Comparison of ENCODE assay signal across 8 mouse cellular contexts in genomic region chr11:75678747-75679438, GRCm38 (mm10). TPM values are rescaled to one million over a fixed set of nuclear protein-coding genes. Genes with fewer than 3 reads are reported as not detected.
DNase-seq lines count a peak whose midpoint lies in the region; ATAC-seq and TF ChIP-seq lines count a peak whose summit lies in the region.

TSS of gene Crk (plus strand) at chr11:75679259.

- under 1% methylated on average over 55 of the region's 55 CpGs for WGBS in forebrain, embryonic 10.5 days
- under 1% methylated on average over 55 of the region's 55 CpGs for WGBS in heart, embryonic 15.5 days
- under 1% methylated on average over 54 of the region's 55 CpGs for WGBS in liver, embryonic 14.5 days (ENCODE audit: insufficient replicate concordance)
- WGBS in neural tube, embryonic 11.5 days, result under 1% methylated on average over 54 of the region's 55 CpGs
- under 1% methylated on average over 53 of the region's 55 CpGs for WGBS in stomach, postnatal 0 days

- peaks cover 27% of the 10 kb centered on the region for H3K36me3 ChIP-seq in forebrain, embryonic 10.5 days (replicated peaks)
- peaks cover 9% of the 10 kb centered on the region; the same call in 1 of the 2 replicates for H3K36me3 ChIP-seq in heart, embryonic 15.5 days
- H3K36me3 ChIP-seq in liver, embryonic 14.5 days (replicated peaks; ENCODE audit: control insufficient read depth, insufficient read depth, low read depth), result peaks cover 21% of the 10 kb centered on the region
- peaks cover 2% of the 10 kb centered on the region for H3K36me3 ChIP-seq in neural tube, embryonic 11.5 days (ENCODE audit: control insufficient read depth, insufficient read depth, low read length)
- H3K36me3 ChIP-seq in stomach, postnatal 0 days (ENCODE audit: control insufficient read depth, insufficient read depth, low read length), result no peaks in the 10 kb centered on the region

- H3K4me1 ChIP-seq in forebrain, embryonic 10.5 days, result peaks cover 20% of the 10 kb centered on the region
- H3K4me1 ChIP-seq in heart, embryonic 15.5 days (replicated peaks), result peaks cover 19% of the 10 kb centered on the region
- peaks cover 16 to 20% of the 10 kb centered on the region in 2 experiments for H3K4me1 ChIP-seq in liver, embryonic 14.5 days (replicated peaks; ENCODE audit: control insufficient read depth in 2 of 2, insufficient read depth in 2 of 2, low read length in 1 of 2)
- H3K4me1 ChIP-seq in neural tube, embryonic 11.5 days (ENCODE audit: control insufficient read depth, insufficient read depth, low read length), result peaks cover 6% of the 10 kb centered on the region; the same call in 1 of the 2 replicates
- H3K4me1 ChIP-seq in stomach, postnatal 0 days (replicated peaks; ENCODE audit: control insufficient read depth, insufficient read depth), result no peaks in the 10 kb centered on the region

- peak within 1 kb of the TSS; percentile 76 for H3K4me2 ChIP-seq in heart, embryonic 15.5 days
- peak within 1 kb of the TSS; percentile 95 for H3K4me2 ChIP-seq in liver, embryonic 14.5 days (ENCODE audit: low read depth)
- H3K4me2 ChIP-seq in neural tube, embryonic 11.5 days (ENCODE audit: low read depth), result peak within 1 kb of the TSS; percentile 74
- H3K4me2 ChIP-seq in stomach, postnatal 0 days (replicated peaks; ENCODE audit: low read depth), result peak within 1 kb of the TSS; percentile 64

- H3K9me3 ChIP-seq in forebrain, embryonic 10.5 days, result no peaks in the 10 kb centered on the region
- H3K9me3 ChIP-seq in heart, embryonic 15.5 days (replicated peaks), result no peaks in the 10 kb centered on the region
- no peaks in the 10 kb centered on the region for H3K9me3 ChIP-seq in liver, embryonic 14.5 days (ENCODE audit: control insufficient read depth, low read length)
- no peaks in the 10 kb centered on the region for H3K9me3 ChIP-seq in neural tube, embryonic 11.5 days (ENCODE audit: control insufficient read depth, low read length)
- H3K9me3 ChIP-seq in stomach, postnatal 0 days (ENCODE audit: control insufficient read depth, low read length), result no peaks in the 10 kb centered on the region

- ATAC-seq in CD4-positive, CD25-positive, alpha-beta regulatory T cell, adult 4 months, result peak; percentile 90
- ATAC-seq in heart, embryonic 15.5 days (replicated peaks; ENCODE audit: insufficient number of reproducible peaks, insufficient read depth, low FRiP score, low read depth), result peak; percentile 97
- ATAC-seq in liver, embryonic 14.5 days (ENCODE audit: insufficient read depth), result peak; percentile 97
- ATAC-seq in neural tube, embryonic 11.5 days (ENCODE audit: insufficient read depth, low FRiP score, low TSS enrichment), result peak; percentile 96
- peak; percentile 96 for ATAC-seq in stomach, postnatal 0 days (ENCODE audit: low FRiP score, low TSS enrichment)

- no peak for TF ChIP-seq CTCF in liver, embryonic 14.5 days (IDR thresholded peaks at IDR 0.05; ENCODE audit: low read depth)
- no peak for TF ChIP-seq CTCF in stomach, postnatal 0 days (IDR thresholded peaks at IDR 0.05; ENCODE audit: low read depth)

- H3K4me3 ChIP-seq in forebrain, embryonic 10.5 days, result peak within 1 kb of the TSS; percentile 100
- H3K4me3 ChIP-seq in heart, embryonic 15.5 days, result peak within 1 kb of the TSS; percentile 99
- peak within 1 kb of the TSS; percentile 85 to 98 for H3K4me3 ChIP-seq in liver, embryonic 14.5 days (ENCODE audit: insufficient read depth in 1 of 2, low read depth in 2 of 2, low read length in 2 of 2)
- H3K4me3 ChIP-seq in neural tube, embryonic 11.5 days (ENCODE audit: low read depth, low read length), result peak within 1 kb of the TSS; percentile 93
- H3K4me3 ChIP-seq in stomach, postnatal 0 days (ENCODE audit: low read depth, low read length), result peak within 1 kb of the TSS; percentile 98

- no peaks in the 10 kb centered on the region for H3K27me3 ChIP-seq in forebrain, embryonic 10.5 days (ENCODE audit: poor library complexity, severe bottlenecking)
- H3K27me3 ChIP-seq in heart, embryonic 15.5 days, result no peaks in the 10 kb centered on the region
- H3K27me3 ChIP-seq in liver, embryonic 14.5 days (ENCODE audit: control insufficient read depth, insufficient read depth, low read length), result no peaks in the 10 kb centered on the region
- no peaks in the 10 kb centered on the region for H3K27me3 ChIP-seq in neural tube, embryonic 11.5 days (ENCODE audit: control insufficient read depth, insufficient read depth, low read length)
- no peaks in the 10 kb centered on the region for H3K27me3 ChIP-seq in stomach, postnatal 0 days (ENCODE audit: control insufficient read depth, insufficient read depth, low read length)

- TF ChIP-seq EP300 in liver, embryonic 14.5 days (IDR thresholded peaks at IDR 0.05; ENCODE audit: low read depth), result no peak
- TF ChIP-seq EP300 in stomach, postnatal 0 days (optimal IDR thresholded peaks at IDR 0.05), result no peak

- peak within 1 kb of the TSS; percentile 97 for H3K27ac ChIP-seq in forebrain, embryonic 10.5 days
- H3K27ac ChIP-seq in heart, embryonic 15.5 days, result peak within 1 kb of the TSS; percentile 98
- peak within 1 kb of the TSS; percentile 85 for H3K27ac ChIP-seq in liver, embryonic 14.5 days
- H3K27ac ChIP-seq in neural tube, embryonic 11.5 days (ENCODE audit: low read depth, low read length), result peak within 1 kb of the TSS; percentile 80
- H3K27ac ChIP-seq in stomach, postnatal 0 days (replicated peaks), result peak within 1 kb of the TSS; percentile 98

- H3K9ac ChIP-seq in heart, embryonic 15.5 days, result peak within 1 kb of the TSS; percentile 99
- H3K9ac ChIP-seq in liver, embryonic 14.5 days (replicated peaks), result peak within 1 kb of the TSS; percentile 98
- H3K9ac ChIP-seq in neural tube, embryonic 11.5 days (ENCODE audit: low read length), result peak within 1 kb of the TSS; percentile 95
- peak within 1 kb of the TSS; percentile 96 for H3K9ac ChIP-seq in stomach, postnatal 0 days (ENCODE audit: low read length)

- DNase-seq in c-Kit-negative CD71-positive TER-119-positive erythroid progenitor cells, embryonic 14.5 days (ENCODE audit: low read depth, low spot score), result peak; percentile 99
- DNase-seq in forebrain, embryonic 10.5 days (ENCODE audit: extremely low spot score, low spot score), result peak; percentile 98
- peak; percentile 98 to 99 for DNase-seq in kidney, postnatal 25 days
- DNase-seq in liver, embryonic 14.5 days (ENCODE audit: low read depth in 3 of 3, low spot score in 3 of 3), result peak; percentile 96 to 97 (median 96)
- peak; percentile 99 for DNase-seq in neural tube, embryonic 11.5 days (ENCODE audit: low spot score)
- DNase-seq in stomach, postnatal 0 days (ENCODE audit: low spot score), result peak; percentile 99

RNA-seq across cellular contexts. Expression of gene Crk, which starts in this region (rescaled TPM):
- 10 to 100 TPM; 10.4 to 15.3 TPM for polyA plus RNA-seq in CD4-positive, CD25-positive, alpha-beta regulatory T cell, adult 4 months (2017; shearing (Covaris generic))
- polyA plus RNA-seq in forebrain, embryonic 10.5 days (2016; fragmentation: Nextera tagmentation; extraction: Ambion mirVana), result 122 and 130 TPM in 2 replicates
- 82.3 and 95.8 TPM in 2 replicates for polyA plus RNA-seq in heart, embryonic 15.5 days (2015; fragmentation: Nextera tagmentation; extraction: Ambion mirVana)
- polyA plus RNA-seq in liver, embryonic 14.5 days (2012; rRNA removed), result 15.0 and 20.1 TPM in 2 replicates
- 24.5 and 27.7 TPM in 2 replicates for polyA plus RNA-seq in liver, embryonic 14.5 days (2014; fragmentation: Nextera tagmentation; extraction: Ambion mirVana)
- polyA plus RNA-seq in neural tube, embryonic 11.5 days (2014; fragmentation: Nextera tagmentation; extraction: Ambion mirVana), result 125 and 134 TPM in 2 replicates
- polyA plus RNA-seq in stomach, postnatal 0 days (2015; fragmentation: Nextera tagmentation; extraction: Ambion mirVana), result 63.5 and 68.8 TPM in 2 replicates

Comparison
In these comparisons a context has a peak if more than half of its experiments do, and no peak if none do; other contexts are left out.
1. Peak in every context shown above with its lines: DNase-seq, ATAC-seq, H3K4me3 ChIP-seq and H3K27ac ChIP-seq.